Mouse (Mus musculus): ENCODE data around the gene Dusp19. TPM values are rescaled to one million over a fixed set of nuclear protein-coding genes. Genes with fewer than 3 reads are reported as not detected.

Dusp19 gene
- polyA plus RNA-seq, 3 experiments from 2014 or later = 16.1 to 22.1 (median 20.9) TPM

DNA sequence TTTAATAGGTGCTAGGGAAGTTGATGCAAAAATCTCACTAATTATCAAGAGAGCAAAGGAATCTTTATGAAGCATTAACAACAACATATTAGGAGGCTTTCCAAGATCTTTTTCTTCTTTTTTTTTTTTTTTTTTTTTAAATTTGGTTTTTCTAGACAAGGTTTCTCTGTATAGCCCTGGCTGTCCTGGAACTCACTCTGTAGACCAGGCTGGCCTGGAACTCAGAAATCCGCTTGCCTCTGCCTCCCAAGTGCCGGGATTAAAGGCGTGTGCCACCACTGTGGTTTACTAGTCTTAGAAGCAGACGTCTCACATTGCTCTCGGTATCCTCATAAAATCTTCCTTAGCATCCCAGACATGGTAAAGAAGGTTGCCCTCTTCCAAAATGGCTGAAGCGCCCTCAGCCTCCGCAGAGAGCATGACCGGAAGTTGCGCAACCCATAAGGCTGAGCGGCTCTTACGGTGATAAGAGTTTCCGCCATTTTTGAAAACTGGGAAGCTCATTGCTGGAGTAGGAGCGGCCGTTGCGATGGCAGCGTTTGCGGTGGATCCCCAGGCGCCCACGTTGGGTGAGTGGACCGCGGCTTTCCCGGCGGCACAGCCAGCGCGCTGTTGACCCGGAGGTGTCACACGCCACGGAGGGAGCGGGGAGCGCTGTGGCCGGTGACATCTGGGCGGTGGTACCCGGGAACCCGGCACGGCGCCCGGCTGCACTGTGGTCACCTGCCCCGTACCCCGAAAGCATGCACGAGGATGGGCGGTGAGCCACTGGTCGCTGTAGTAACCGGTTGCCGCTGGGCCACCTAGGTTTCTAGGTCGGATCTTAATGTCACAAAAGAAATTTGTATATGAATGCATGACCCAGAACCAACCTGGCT is 21.8 kb downstream of the Dusp19 start:
- ATAC-seq = peak; percentile 97

DNA sequence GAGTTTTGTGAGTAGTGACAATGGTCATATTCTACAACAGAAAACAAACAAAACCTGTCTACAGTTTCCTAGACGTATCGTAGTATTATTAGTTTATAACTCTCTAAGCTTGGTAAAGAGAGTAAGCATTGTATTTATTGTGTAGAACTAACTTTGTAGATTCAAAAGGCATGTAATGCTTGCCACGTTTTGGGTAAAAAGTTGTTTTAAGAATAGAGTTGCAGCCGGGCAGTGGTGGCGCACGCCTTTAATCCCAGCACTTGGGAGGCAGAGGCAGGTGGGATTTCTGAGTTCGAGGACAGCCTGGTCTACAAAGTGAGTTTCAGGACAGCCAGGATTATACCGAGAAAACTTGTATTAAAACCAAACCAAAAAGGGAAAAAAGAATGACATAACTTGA is 22.6 kb downstream of the Dusp19 start:
- ATAC-seq = peak; percentile 3

DNA sequence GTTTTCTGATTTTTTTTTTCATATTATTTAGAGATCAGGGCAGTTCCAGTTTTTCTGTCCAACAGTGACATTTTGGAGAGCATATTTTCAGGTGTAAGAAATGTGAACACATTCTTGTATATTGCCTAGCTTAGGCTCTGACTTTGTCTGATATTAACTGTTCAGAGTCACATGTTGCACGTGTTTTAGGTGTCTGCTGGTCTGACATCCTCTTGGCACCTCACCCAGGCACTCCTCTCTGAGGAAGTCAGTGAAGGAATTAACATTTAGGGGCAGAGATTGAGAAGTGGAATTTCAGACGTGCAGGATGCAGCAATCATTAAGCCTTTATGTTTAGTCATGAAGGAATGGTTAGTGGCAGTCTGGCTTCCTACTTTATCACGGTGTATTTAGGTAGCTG is 23.0 kb downstream of the Dusp19 start:
- no peak for ATAC-seq

DNA sequence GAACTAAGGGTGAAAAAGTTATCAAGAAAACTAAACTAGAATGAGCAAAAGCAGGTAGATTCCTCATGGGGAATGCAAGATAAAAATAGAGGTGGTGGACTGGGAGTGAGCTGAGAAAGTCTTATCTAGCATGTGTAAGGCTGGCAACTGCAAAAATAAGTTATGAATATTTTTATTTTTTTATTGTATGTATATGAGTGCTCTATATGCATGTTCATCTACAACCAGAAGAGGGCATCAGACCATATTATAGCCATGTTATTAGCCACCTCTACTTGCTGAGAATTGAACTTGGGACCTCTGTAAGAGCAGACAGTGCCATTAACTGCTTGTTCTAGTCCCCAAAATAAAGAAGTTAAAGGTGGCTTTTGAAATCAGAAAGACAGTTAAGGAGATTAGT is 44.6 kb downstream of the Dusp19 start:
- no peak for ATAC-seq

DNA sequence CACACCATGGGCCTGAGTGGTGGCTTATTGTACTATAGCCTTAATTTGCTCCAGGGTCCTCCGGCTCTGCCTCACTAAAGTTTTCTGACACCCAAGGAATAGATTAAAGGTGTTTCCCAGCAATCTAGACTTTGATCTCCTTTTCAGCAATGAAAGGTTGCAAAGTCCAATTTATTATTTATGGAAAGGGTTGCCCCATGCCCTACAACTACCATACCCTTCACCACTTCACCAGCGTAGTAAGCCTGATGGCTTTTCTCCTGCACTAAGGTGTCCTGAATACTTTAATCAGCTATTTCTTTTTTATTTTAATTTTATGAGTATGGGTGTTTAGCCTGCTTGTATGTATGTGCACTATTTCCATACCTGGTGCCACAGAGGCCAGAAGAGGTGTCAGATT is 45.8 kb downstream of the Dusp19 start:
- no peak for ATAC-seq

DNA sequence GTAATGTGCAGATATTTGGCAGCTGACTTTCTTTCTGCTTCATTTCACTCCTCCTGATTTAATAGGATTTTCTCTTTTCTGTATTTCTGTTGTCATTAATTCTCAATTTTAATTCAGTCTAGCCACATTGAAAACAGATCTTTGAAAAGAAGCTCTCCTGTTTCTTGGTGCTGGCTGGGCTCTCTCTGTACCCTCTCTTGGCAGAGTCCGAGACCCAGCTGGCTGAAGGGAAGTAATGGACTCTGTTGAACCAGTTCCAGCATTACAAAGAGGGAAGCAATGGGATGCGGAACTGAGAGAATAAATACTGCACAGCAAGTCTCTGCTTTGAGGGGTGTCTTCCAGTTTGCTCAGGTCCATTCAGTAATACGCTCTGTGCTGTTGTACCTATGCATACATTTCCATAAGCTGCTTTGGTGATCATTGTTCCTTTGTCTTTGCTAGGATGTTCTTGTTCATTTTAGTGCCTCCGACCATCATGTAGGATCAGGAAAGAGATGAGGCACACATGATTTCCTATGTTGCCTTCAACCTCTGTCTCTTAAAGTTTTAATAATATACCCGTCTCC is 50.6 kb downstream of the Dusp19 start:
- no peak for ATAC-seq

DNA sequence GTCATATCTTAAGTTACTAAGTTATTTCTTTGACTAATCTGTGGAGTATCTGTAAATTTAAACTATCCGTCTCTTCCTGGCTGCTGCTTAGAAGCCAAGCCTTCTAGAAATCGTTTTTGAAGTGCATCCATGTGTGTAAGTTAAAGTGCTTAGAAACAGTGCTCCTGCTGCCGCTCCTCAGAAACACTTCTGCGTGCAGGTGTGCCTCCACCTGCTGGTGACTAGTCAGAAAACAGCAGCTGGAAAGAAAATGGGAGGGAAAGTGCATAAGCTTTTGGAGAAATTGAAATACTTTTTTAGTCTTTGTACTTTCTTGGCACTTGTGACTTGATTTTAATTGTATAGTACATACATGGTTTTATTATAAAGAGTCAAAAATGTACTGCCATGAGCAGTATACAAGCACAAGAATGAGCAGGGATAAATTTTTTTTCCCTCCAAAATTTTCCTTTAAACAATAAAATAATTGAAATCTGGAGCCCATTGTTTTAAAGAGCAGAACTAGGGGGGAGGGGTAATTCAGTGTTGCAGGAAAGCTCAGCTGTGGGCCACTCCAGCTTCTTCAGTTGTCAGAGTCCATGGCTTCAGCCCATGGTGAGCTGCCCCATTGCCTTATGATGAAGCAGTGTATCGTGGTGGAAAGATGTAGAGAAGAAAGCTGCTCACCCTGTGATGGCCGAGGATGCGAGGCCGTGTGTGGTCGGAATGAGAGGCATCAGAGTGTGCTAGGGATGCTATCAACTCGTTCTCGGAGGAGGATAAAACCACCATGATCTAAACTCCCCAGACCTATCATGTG is 53.2 kb downstream of the Dusp19 start:
- no peak for ATAC-seq

DNA sequence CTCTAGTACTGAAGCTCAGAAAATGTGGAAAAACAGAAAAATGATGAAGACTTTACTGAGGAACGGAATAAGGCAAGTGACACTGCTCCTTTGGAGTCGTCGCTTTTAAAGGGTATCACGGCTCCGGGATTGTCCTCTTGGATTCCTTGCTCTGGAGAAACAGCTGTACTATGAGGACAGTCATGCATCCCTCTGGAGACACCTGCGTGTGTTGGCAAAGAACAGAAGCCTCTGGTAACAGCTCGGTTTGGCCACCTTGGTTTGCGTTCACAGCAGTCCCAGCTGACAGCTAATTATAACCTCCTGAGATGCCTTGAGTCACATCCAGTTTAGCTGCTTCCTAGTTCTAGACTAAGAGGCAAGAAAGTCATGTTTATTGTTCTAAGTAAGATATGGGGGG is 62.0 kb downstream of the Dusp19 start:
- no peak for ATAC-seq

Other genes starting within 250 kb of the Dusp19 start
- gene Frzb, start 169.4 kb upstream of the Dusp19 start, polyA plus RNA-seq (2017; shearing (Covaris generic)) = not detected
- 1 to 10 TPM; 2.3 to 3.9 (median 2.5) TPM for gene Nckap1, start 35.7 kb upstream of the Dusp19 start, polyA plus RNA-seq (2017; shearing (Covaris generic))
- gene Nup35, start 191 bp downstream of the Dusp19 start, polyA plus RNA-seq (2017; shearing (Covaris generic)) = 10 to 100 TPM; 27.5 to 35.3 (median 34.4) TPM

All from inflammation-experienced regulatory T-cells, adult 6 months (primary cell).